Mouse (Mus musculus) heart, adult 2 months (tissue): ENCODE results near the gene Jrkl. TPM values are rescaled to one million over a fixed set of nuclear protein-coding genes. Genes with fewer than 3 reads are reported as not detected.

Experiments
- DNase-seq, 2 experiments: peaks; one replicate each; pipeline ENCODE4 v3.0.0; 2021
- H3K27ac ChIP-seq: fragments of 200-600 bp; 2 replicates; pipeline ENCODE4 v1.8.1; 2022
- H3K27me3 ChIP-seq: fragments of 200-500 bp; 2 replicates; pipeline ENCODE4 v1.6.1; 2012; ENCODE audit warnings: mild to moderate bottlenecking, low read length, inconsistent platforms, mixed read lengths; ENCODE audit not compliant: control insufficient read depth, insufficient read depth
- H3K36me3 ChIP-seq: fragments of 200-500 bp; 2 replicates; pipeline ENCODE4 v1.6.1; 2012; ENCODE audit warnings: low read length, inconsistent platforms; ENCODE audit not compliant: control insufficient read depth, insufficient read depth
- H3K4me1 ChIP-seq: fragments of 200-500 bp; 2 replicates; pipeline ENCODE4 v1.6.1; 2011; ENCODE audit warnings: low read length; ENCODE audit not compliant: control insufficient read depth, insufficient read depth
- H3K4me3 ChIP-seq: fragments of 200-600 bp; 2 replicates; pipeline ENCODE4 v1.8.1; 2022
- H3K79me2 ChIP-seq: fragments of 200-500 bp; replicated peaks from 2 replicates; pipeline ENCODE4 v1.6.1; 2012; ENCODE audit warnings: mild to moderate bottlenecking, inconsistent platforms, low read length, moderate library complexity, mixed read lengths; ENCODE audit not compliant: control insufficient read depth, insufficient read depth
- H3K9ac ChIP-seq: fragments of 200-500 bp; 2 replicates; pipeline ENCODE4 v1.6.1; 2012; ENCODE audit warnings: low read depth, mild to moderate bottlenecking, control low read depth, inconsistent platforms, low read length, mixed read lengths
- CTCF ChIP-seq: fragments of 200-600 bp; IDR thresholded peaks from 2 replicates; pipeline ENCODE4 v1.8.1; 2022; ENCODE audit warnings: antibody characterized with exemption, mild to moderate bottlenecking, moderate library complexity
- EP300 ChIP-seq: fragments of 200-500 bp; IDR thresholded peaks from 2 replicates; pipeline ENCODE4 v1.6.1; 2011; ENCODE audit warnings: low read depth, low read length, control low read depth; ENCODE audit not compliant: insufficient read depth
- POLR2A ChIP-seq: fragments of 200-500 bp; IDR thresholded peaks from 2 replicates; pipeline ENCODE4 v1.6.1; 2011; ENCODE audit warnings: mild to moderate bottlenecking, low read depth, low read length, control low read depth; ENCODE audit not compliant: insufficient read depth
- WGBS: fragments of 180-500 bp; shearing (Covaris S2); methylation state at CpG from one replicate; pipeline ENCODE4 v1.1.7; 2018; 5-methylcytosine and 5-hydroxymethylcytosine counted together
- intact Hi-C: fragments of 180-260 bp; cut with DNase I; formaldehyde crosslinking; loops from one replicate; pipeline ENCODE4 v1.15.1; 2025
- polyA plus RNA-seq: library from polyadenylated mRNA; depleted of rRNA; stranded (reverse); fragments of >200 nt; gene quantifications from 2 replicates; pipeline ENCODE4 v1.2.3, GENCODE M21; 2012; rRNA removed
- total RNA-seq, 2 experiments: library from RNA; stranded (reverse); gene quantifications; 2 replicates each; pipeline ENCODE4 v1.2.3; 2021

Jrkl gene
- total and polyA plus RNA-seq, 3 experiments = 0.80 to 5.7 (median 5.3) TPM

DNA sequence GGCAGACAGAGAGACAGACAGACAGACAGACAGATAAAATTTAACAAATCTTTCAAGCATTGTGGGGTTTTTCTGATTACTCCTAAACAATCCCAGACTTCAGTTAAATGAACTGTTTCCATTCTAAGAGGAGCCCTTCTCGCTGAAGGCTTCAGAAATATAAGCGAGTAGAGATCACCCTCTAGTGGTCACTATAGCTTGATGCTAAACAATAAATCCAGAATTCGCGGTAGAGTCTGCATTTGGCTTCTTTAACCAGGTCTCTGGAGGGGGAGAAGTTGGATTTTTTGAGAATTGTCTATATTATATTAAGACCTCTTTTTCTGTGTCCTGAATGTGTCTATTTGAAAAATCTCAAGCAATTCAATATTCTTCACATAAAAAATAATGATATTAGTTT, 50.4 kb downstream of the Jrkl start:
- intact Hi-C loops = no loop called here
- no peaks in the 10 kb centered on the region for H3K4me1 ChIP-seq
- no peaks in the 10 kb centered on the region for H3K27me3 ChIP-seq
- H3K79me2 ChIP-seq = no peaks in the 10 kb centered on the region
- DNase-seq = no peak
- TF ChIP-seq EP300 = no peak
- peak; percentile 70 for TF ChIP-seq CTCF
- TF ChIP-seq POLR2A = no peak
- no peaks in the 10 kb centered on the region for H3K36me3 ChIP-seq
- H3K27ac ChIP-seq = no peak overlapping the region
- H3K9ac ChIP-seq = no peak overlapping the region
- WGBS = 5% methylated on average over 4 of the region's 4 CpGs
- H3K4me3 ChIP-seq = no peak overlapping the region

DNA sequence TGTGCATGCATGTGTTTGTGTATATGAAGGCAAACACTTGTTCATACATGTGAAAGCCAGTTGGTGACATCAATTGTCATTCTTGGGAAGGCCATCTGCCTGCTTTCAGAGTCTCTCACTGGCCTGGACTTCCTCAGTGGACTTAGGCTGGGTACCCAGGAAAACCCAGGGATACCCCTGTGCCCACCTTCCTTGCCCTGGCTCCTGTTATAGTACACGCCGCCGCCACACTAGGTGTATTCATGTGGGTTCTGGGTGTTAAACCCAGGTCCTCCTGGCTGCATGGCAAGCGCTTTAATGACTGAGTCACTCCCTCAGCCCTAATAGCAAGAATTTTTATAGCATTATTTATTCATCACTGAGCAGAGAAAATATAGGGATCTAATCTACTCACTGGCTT, 51.0 kb downstream of the Jrkl start:
- H3K4me1 ChIP-seq = no peaks in the 10 kb centered on the region
- no peak overlapping the region for H3K9ac ChIP-seq
- no peaks in the 10 kb centered on the region for H3K36me3 ChIP-seq
- H3K27ac ChIP-seq = no peak overlapping the region
- no peak for DNase-seq
- TF ChIP-seq CTCF = no peak
- no peak for TF ChIP-seq POLR2A
- no peak for TF ChIP-seq EP300
- no peaks in the 10 kb centered on the region for H3K79me2 ChIP-seq
- H3K27me3 ChIP-seq = no peaks in the 10 kb centered on the region
- intact Hi-C loops = no loop called here
- no peak overlapping the region for H3K4me3 ChIP-seq
- 89% methylated on average over 4 of the region's 4 CpGs for WGBS

Other genes with a start within 250 kb of the Jrkl start
- gene Ccdc82, start 1.1 kb upstream of the Jrkl start, total RNA-seq = 1 to 10 TPM; 8.5 to 9.3 TPM
- gene Ccdc82, start 1.1 kb upstream of the Jrkl start, polyA plus RNA-seq = 4.6 and 7.9 TPM in 2 replicates
- 1 to 10 TPM; 5.7 to 6.5 TPM for gene Maml2, start 52.1 kb upstream of the Jrkl start, total RNA-seq
- gene Maml2, start 52.1 kb upstream of the Jrkl start, polyA plus RNA-seq = 4.8 and 6.2 TPM in 2 replicates
- not detected for gene Gm17571, start 200.9 kb upstream of the Jrkl start, total RNA-seq
- gene Gm17571, start 200.9 kb upstream of the Jrkl start, polyA plus RNA-seq = not detected in 2 replicates